In genomic region chr17:56551841-56552581, GRCm38 (mm10) we compare ENCODE assay signal across 11 mouse cellular contexts. TPM values are rescaled to one million over a fixed set of nuclear protein-coding genes. Genes with fewer than 3 reads are reported as not detected.
DNase-seq lines count a peak whose midpoint lies in the region; ATAC-seq and TF ChIP-seq lines count a peak whose summit lies in the region.
"Had no signal": no experiment of that assay in that cellular context is flagged by ENCODE, and none has a peak within 500 bp of the region (broad histone marks: within the 10 kb centered on the region; RNA-seq: fewer than 3 reads in every experiment).

No protein-coding gene starts in this region.

- dilution Hi-C loops in CH12.LX (cut with MboI; ENCODE audit: extremely low pct_ligation_motif_present, extremely low pct_unique_long_range_greater_than_20kb, low sequenced_read_pairs): no loop called here

- H3K4me3 ChIP-seq in CH12.LX (replicated peaks in 1 of 3; ENCODE audit: low read depth in 2 of 3, low read length in 2 of 3, poor library complexity in 1 of 3): no peak overlapping the region
- H3K4me3 ChIP-seq in forebrain, embryonic 13.5 days: no peak overlapping the region
- no peak overlapping the region for H3K4me3 ChIP-seq in midbrain, embryonic 12.5 days
- H3K4me3 ChIP-seq in heart, embryonic 12.5 days: no peak overlapping the region

- peak; percentile 73 for DNase-seq in heart, adult 11 months
- no peak for DNase-seq in heart, postnatal 10 days
- DNase-seq in CH12.LX (ENCODE audit: extremely low read depth): peak; percentile 46
- no peak for DNase-seq in B cell, adult 2 months
- no peak for DNase-seq in heart, postnatal 14 days

- no peak for TF ChIP-seq POLR2A in CH12.LX (IDR thresholded peaks at IDR 0.05; ENCODE audit: low read depth, low read length)

- no peak for TF ChIP-seq RAD21 in CH12.LX (IDR thresholded peaks at IDR 0.05; ENCODE audit: low read depth, low read length)

- no peak for TF ChIP-seq EP300 in CH12.LX (IDR thresholded peaks at IDR 0.05; ENCODE audit: low read length)

- intact Hi-C loops in heart, postnatal 10 days (cut with DNase I): no loop called here
- intact Hi-C loops in heart, postnatal 14 days (cut with DNase I): loop anchor here (5.0 kb wide), 1 partner anchor 70 kb away; no protein-coding TSS in a partner anchor

- in situ Hi-C loops in CH12.LX (cut with MboI; ENCODE audit: low pct_ligation_motif_present, low pct_unique_long_range_greater_than_20kb, low sequenced_read_pairs): loop anchor here (5.0 kb wide), 1 partner anchor 195 kb away; no protein-coding TSS in a partner anchor

- H3K4me2 ChIP-seq in CH12.LX (ENCODE audit: insufficient read depth, low read depth, poor library complexity, severe bottlenecking): no peak overlapping the region
- peak overlapping the region; percentile 22 for H3K4me2 ChIP-seq in forebrain, embryonic 13.5 days
- no peak overlapping the region for H3K4me2 ChIP-seq in midbrain, embryonic 12.5 days (replicated peaks)
- H3K4me2 ChIP-seq in heart, embryonic 12.5 days: no peak overlapping the region

- H3K79me2 ChIP-seq in CH12.LX (replicated peaks; ENCODE audit: control insufficient read depth, extremely low read depth, insufficient read depth, poor library complexity, severe bottlenecking): no peaks in the 10 kb centered on the region

- H3K9ac ChIP-seq in CH12.LX (ENCODE audit: insufficient read depth, low read depth): no peak overlapping the region
- peak overlapping the region; percentile 22 for H3K9ac ChIP-seq in forebrain, embryonic 13.5 days
- H3K9ac ChIP-seq in midbrain, embryonic 12.5 days (replicated peaks): no peak overlapping the region
- H3K9ac ChIP-seq in heart, embryonic 12.5 days: no peak overlapping the region

- ATAC-seq in forebrain, embryonic 13.5 days: peak; percentile 87
- ATAC-seq in midbrain, embryonic 12.5 days (ENCODE audit: low FRiP score, low read depth): peak; percentile 88
- no peak for ATAC-seq in heart, embryonic 12.5 days (ENCODE audit: insufficient number of reproducible peaks, low FRiP score)

- H3K27ac ChIP-seq in CH12.LX (ENCODE audit: insufficient read depth, low read depth): no peak overlapping the region
- peak overlapping the region; percentile 99 for H3K27ac ChIP-seq in forebrain, embryonic 13.5 days
- H3K27ac ChIP-seq in midbrain, embryonic 12.5 days (replicated peaks): peak overlapping the region; percentile 87
- H3K27ac ChIP-seq in heart, embryonic 12.5 days (ENCODE audit: poor library complexity, severe bottlenecking): no peak overlapping the region

- no peaks in the 10 kb centered on the region for H3K27me3 ChIP-seq in CH12.LX (replicated peaks)
- H3K27me3 ChIP-seq in forebrain, embryonic 13.5 days: no peaks in the 10 kb centered on the region
- H3K27me3 ChIP-seq in midbrain, embryonic 12.5 days: no peaks in the 10 kb centered on the region
- H3K27me3 ChIP-seq in heart, embryonic 12.5 days (replicated peaks): peaks cover 4% of the 10 kb centered on the region; the same call in 1 of the 2 replicates

- H3K9me3 ChIP-seq in CH12.LX (replicated peaks; ENCODE audit: low read length): no peaks in the 10 kb centered on the region
- no peaks in the 10 kb centered on the region for H3K9me3 ChIP-seq in forebrain, embryonic 13.5 days (replicated peaks)
- no peaks in the 10 kb centered on the region for H3K9me3 ChIP-seq in midbrain, embryonic 12.5 days
- no peaks in the 10 kb centered on the region for H3K9me3 ChIP-seq in heart, embryonic 12.5 days (replicated peaks)

- WGBS in forebrain, embryonic 13.5 days: 18% methylated on average over 6 of the region's 6 CpGs
- 48% methylated on average over 6 of the region's 6 CpGs for WGBS in midbrain, embryonic 12.5 days
- WGBS in heart, embryonic 12.5 days: 78% methylated on average over 6 of the region's 6 CpGs

- TF ChIP-seq CTCF in CH12.LX (conservative IDR thresholded peaks at IDR 0.05 in 1 of 2, IDR thresholded peaks at IDR 0.05 in 1 of 2; ENCODE audit: low read depth in 2 of 2, low read length in 2 of 2): no peak

- H3K36me3 ChIP-seq in CH12.LX (replicated peaks in 1 of 2; ENCODE audit: control insufficient read depth in 1 of 2, insufficient read depth in 1 of 2, low read length in 1 of 2): peaks cover 0 to 15% of the 10 kb centered on the region in 2 experiments
- H3K36me3 ChIP-seq in forebrain, embryonic 13.5 days (ENCODE audit: poor library complexity, severe bottlenecking): no peaks in the 10 kb centered on the region
- no peaks in the 10 kb centered on the region for H3K36me3 ChIP-seq in midbrain, embryonic 12.5 days
- no peaks in the 10 kb centered on the region for H3K36me3 ChIP-seq in heart, embryonic 12.5 days

- peaks cover 26 to 33% of the 10 kb centered on the region in 2 experiments for H3K4me1 ChIP-seq in CH12.LX (ENCODE audit: control insufficient read depth in 1 of 2, insufficient read depth in 2 of 2)
- H3K4me1 ChIP-seq in forebrain, embryonic 13.5 days: peaks cover 49% of the 10 kb centered on the region
- H3K4me1 ChIP-seq in midbrain, embryonic 12.5 days: peaks cover 38% of the 10 kb centered on the region
- peaks cover 4% of the 10 kb centered on the region; the same call in 1 of the 2 replicates for H3K4me1 ChIP-seq in heart, embryonic 12.5 days (replicated peaks)

TF ChIP-seq in CH12.LX, 34 proteins besides CTCF, POLR2A, EP300 and RAD21:
- TF ChIP-seq BHLHE40 (IDR thresholded peaks at IDR 0.05; ENCODE audit: low read depth, low read length) (no peak), SMC3 (IDR thresholded peaks at IDR 0.05; ENCODE audit: low read depth, low read length) (no peak), ZC3H11A (IDR thresholded peaks at IDR 0.05; ENCODE audit: low read depth, low read length) (no peak), GABPA (IDR thresholded peaks at IDR 0.05; ENCODE audit: insufficient replicate concordance, low read depth, low read length) (no peak), MAZ (IDR thresholded peaks at IDR 0.05; ENCODE audit: low read depth, low read length) (no peak), KAT2A (IDR thresholded peaks at IDR 0.05; ENCODE audit: insufficient replicate concordance, low read length) (no peak), ETS1 (conservative IDR thresholded peaks at IDR 0.05; ENCODE audit: low read depth, low read length) (no peak), HCFC1 (IDR thresholded peaks at IDR 0.05; ENCODE audit: low read depth, low read length) (no peak), USF1 (IDR thresholded peaks at IDR 0.05; ENCODE audit: low read depth, low read length) (no peak), CHD2 (IDR thresholded peaks at IDR 0.05; ENCODE audit: low read length) (no peak), MAX (IDR thresholded peaks at IDR 0.05; ENCODE audit: low read length) (no peak), SIN3A (IDR thresholded peaks at IDR 0.05; ENCODE audit: low read length) (no peak)

RNA-seq across cellular contexts. Expression of gene Gm20219, which starts 2.2 kb away (rescaled TPM):
- under 1 TPM in 1 of 2 experiments, not detected in 1; 0.60 TPM for total RNA-seq in heart, postnatal 10 days (2021)
- total RNA-seq in CH12.LX (2012; rRNA removed) (0.42 TPM in 2 replicates), CH12.LX (2014; rRNA removed) (not detected in 2 replicates)
- 1.4 and 1.6 TPM in 2 replicates for polyA plus RNA-seq in CH12.LX (2012; ENCODE audit: insufficient read length, low read depth)
- polyA plus RNA-seq in forebrain, embryonic 13.5 days (2015; fragmentation: Nextera tagmentation; extraction: Ambion mirVana): 1.2 and 1.7 TPM in 2 replicates
- 1.6 and 1.9 TPM in 2 replicates for polyA plus RNA-seq in midbrain, embryonic 12.5 days (2016; fragmentation: Nextera tagmentation; extraction: Ambion mirVana)
- polyA plus RNA-seq in heart, embryonic 12.5 days (2016; fragmentation: Nextera tagmentation; extraction: Ambion mirVana): 0.35 and 0.40 TPM in 2 replicates
- total RNA-seq in heart, postnatal 14 days (2021): under 1 TPM; 0.43 to 0.51 TPM

RNA-seq across cellular contexts. Expression of gene Safb2, which starts 32.4 kb away (rescaled TPM):
- 10 to 100 TPM; 55.7 to 56.8 TPM for total RNA-seq in heart, postnatal 10 days (2021)
- 74.0 and 85.7 TPM in 2 replicates for total RNA-seq in CH12.LX (2012; rRNA removed)
- 13.8 and 16.3 TPM in 2 replicates for total RNA-seq in CH12.LX (2014; rRNA removed)
- polyA plus RNA-seq in CH12.LX (2012; ENCODE audit: insufficient read length, low read depth): 170 and 244 TPM in 2 replicates
- 77.9 and 84.3 TPM in 2 replicates for polyA plus RNA-seq in forebrain, embryonic 13.5 days (2015; fragmentation: Nextera tagmentation; extraction: Ambion mirVana)
- 94.7 and 107 TPM in 2 replicates for polyA plus RNA-seq in midbrain, embryonic 12.5 days (2016; fragmentation: Nextera tagmentation; extraction: Ambion mirVana)
- polyA plus RNA-seq in heart, embryonic 12.5 days (2016; fragmentation: Nextera tagmentation; extraction: Ambion mirVana): 61.1 and 61.2 TPM in 2 replicates
- 10 to 100 TPM; 62.2 to 65.6 TPM for total RNA-seq in heart, postnatal 14 days (2021)

RNA-seq across cellular contexts. Expression of gene Safb, which starts 32.6 kb away (rescaled TPM):
- 10 to 100 TPM; 96.8 to 97.6 TPM for total RNA-seq in heart, postnatal 10 days (2021)
- total RNA-seq in CH12.LX (2012; rRNA removed): 75.9 and 88.5 TPM in 2 replicates
- 19.7 and 25.4 TPM in 2 replicates for total RNA-seq in CH12.LX (2014; rRNA removed)
- 135 and 142 TPM in 2 replicates for polyA plus RNA-seq in CH12.LX (2012; ENCODE audit: insufficient read length, low read depth)
- polyA plus RNA-seq in forebrain, embryonic 13.5 days (2015; fragmentation: Nextera tagmentation; extraction: Ambion mirVana): 126 and 135 TPM in 2 replicates
- 168 and 177 TPM in 2 replicates for polyA plus RNA-seq in midbrain, embryonic 12.5 days (2016; fragmentation: Nextera tagmentation; extraction: Ambion mirVana)
- 93.1 and 101 TPM in 2 replicates for polyA plus RNA-seq in heart, embryonic 12.5 days (2016; fragmentation: Nextera tagmentation; extraction: Ambion mirVana)
- total RNA-seq in heart, postnatal 14 days (2021): 10 to 100 TPM; 78.1 to 88.8 TPM

RNA-seq across cellular contexts. Expression of gene Znrf4, which starts 39.8 kb away (rescaled TPM):
- total RNA-seq in heart, postnatal 10 days (2021): not detected
- total RNA-seq in CH12.LX (2012; rRNA removed) (not detected in 2 replicates), CH12.LX (2014; rRNA removed) (not detected in 2 replicates)
- not detected in 2 replicates for polyA plus RNA-seq in CH12.LX (2012; ENCODE audit: insufficient read length, low read depth)
- polyA plus RNA-seq in forebrain, embryonic 13.5 days (2015; fragmentation: Nextera tagmentation; extraction: Ambion mirVana): 0.14 TPM in 1 of 2 replicates, not detected in the other
- not detected in 2 replicates for polyA plus RNA-seq in midbrain, embryonic 12.5 days (2016; fragmentation: Nextera tagmentation; extraction: Ambion mirVana)
- polyA plus RNA-seq in heart, embryonic 12.5 days (2016; fragmentation: Nextera tagmentation; extraction: Ambion mirVana): not detected in 2 replicates
- not detected for total RNA-seq in heart, postnatal 14 days (2021)
- total RNA-seq: heart, adult 8-10 months; left cerebral cortex, postnatal 25 days had no signal
- polyA plus RNA-seq: lung, embryonic 16.5 days had no signal

RNA-seq across cellular contexts. Expression of gene 2410015M20Rik, which starts 57.6 kb away (rescaled TPM):
- 100 to 1,000 TPM; 338 to 370 TPM for total RNA-seq in heart, postnatal 10 days (2021)
- total RNA-seq in CH12.LX (2012; rRNA removed) (249 and 272 TPM in 2 replicates), CH12.LX (2014; rRNA removed) (154 TPM in 2 replicates)
- polyA plus RNA-seq in CH12.LX (2012; ENCODE audit: insufficient read length, low read depth): 178 and 202 TPM in 2 replicates
- polyA plus RNA-seq in forebrain, embryonic 13.5 days (2015; fragmentation: Nextera tagmentation; extraction: Ambion mirVana): 212 and 224 TPM in 2 replicates
- 174 and 178 TPM in 2 replicates for polyA plus RNA-seq in midbrain, embryonic 12.5 days (2016; fragmentation: Nextera tagmentation; extraction: Ambion mirVana)
- 253 and 282 TPM in 2 replicates for polyA plus RNA-seq in heart, embryonic 12.5 days (2016; fragmentation: Nextera tagmentation; extraction: Ambion mirVana)
- 100 to 1,000 TPM; 347 to 349 TPM for total RNA-seq in heart, postnatal 14 days (2021)

Comparison
In these comparisons a context has a peak if more than half of its experiments do, and no peak if none do; other contexts are left out.
1. DNase-seq: peak in heart, adult 11 months (single experiment) and CH12.LX (single experiment); none in heart, postnatal 10 days (0 of 2), B cell, adult 2 months (0 of 2) and heart, postnatal 14 days (0 of 2).
2. H3K27ac ChIP-seq: peak in forebrain, embryonic 13.5 days (single experiment) and midbrain, embryonic 12.5 days (single experiment); none in CH12.LX (single experiment) and heart, embryonic 12.5 days (single experiment).